Mouse (Mus musculus): ENCODE results near the gene Pcif1.

DNA sequence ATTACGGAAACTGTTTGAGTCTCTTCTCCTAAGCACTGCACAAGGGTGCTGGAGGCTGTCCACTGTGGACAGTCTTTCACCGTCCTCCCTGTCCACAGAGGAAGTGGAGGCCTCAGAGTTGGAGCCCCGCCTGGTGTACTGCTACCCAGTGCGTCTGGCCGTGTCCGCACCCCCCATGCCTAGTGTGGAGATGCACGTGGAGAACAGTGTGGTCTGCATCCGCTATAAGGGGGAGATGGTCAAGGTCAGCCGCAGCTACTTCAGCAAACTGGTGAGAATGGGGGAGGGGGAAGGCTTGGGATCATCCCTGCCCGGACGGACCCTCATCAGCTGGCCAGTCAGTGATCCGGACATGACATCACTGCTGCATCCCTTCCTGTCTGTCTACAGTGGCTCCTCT, 9.9 kb downstream of the Pcif1 start:
- TF ChIP-seq CTCF (conservative IDR thresholded peaks at IDR 0.05; ENCODE audit: insufficient read depth, insufficient read length, low read depth, low read length) (no peak), POLR2A (IDR thresholded peaks at IDR 0.05; ENCODE audit: low read depth, low read length) (no peak)

All from kidney, adult 2 months (tissue).